Mouse (Mus musculus) naive thymus-derived CD4-positive, alpha-beta T cell, adult 2 months (primary cell): ENCODE data around the gene Ddo.

Experiments
- DNase-seq: peaks from one replicate; pipeline ENCODE4 v3.0.0-alpha.2; 2011; ENCODE audit warnings: low read depth

The Ddo gene

GRCm38 (mm10) chr10:40665270-40665669 lies 35.5 kb downstream of the Ddo start:
- DNase-seq: no peak

GRCm38 (mm10) chr10:40666943-40667342 lies 37.1 kb downstream of the Ddo start:
- no peak for DNase-seq

- no peak for DNase-seq
These were observed 38.8 kb downstream of the Ddo start for GRCm38 (mm10) chr10:40668640-40669039.

GRCm38 (mm10) chr10:40672587-40673296 lies 42.9 kb downstream of the Ddo start:
- DNase-seq: no peak

GRCm38 (mm10) chr10:40673297-40673665 lies 43.5 kb downstream of the Ddo start:
- DNase-seq: no peak

GRCm38 (mm10) chr10:40674151-40674550 lies 44.3 kb downstream of the Ddo start:
- DNase-seq: no peak

- DNase-seq: no peak
These were observed 46.1 kb downstream of the Ddo start for GRCm38 (mm10) chr10:40675921-40676320.

GRCm38 (mm10) chr10:40678477-40678876 lies 48.7 kb downstream of the Ddo start:
- DNase-seq: no peak

- DNase-seq: no peak
These were observed 52.7 kb downstream of the Ddo start for GRCm38 (mm10) chr10:40682470-40682869.

- DNase-seq: no peak
These were observed 53.5 kb downstream of the Ddo start, which contains the start of gene Mettl24 for GRCm38 (mm10) chr10:40683092-40683867. TSS of gene Mettl24 (plus strand) at chr10:40683282.

GRCm38 (mm10) chr10:40683868-40684253 lies 54.0 kb downstream of the Ddo start:
- no peak for DNase-seq

GRCm38 (mm10) chr10:40684326-40684725 lies 54.5 kb downstream of the Ddo start:
- no peak for DNase-seq

GRCm38 (mm10) chr10:40685641-40686040 lies 55.8 kb downstream of the Ddo start:
- DNase-seq: no peak

- no peak for DNase-seq
These were observed 57.2 kb downstream of the Ddo start for GRCm38 (mm10) chr10:40686976-40687375.

- no peak for DNase-seq
These were observed 57.6 kb downstream of the Ddo start for GRCm38 (mm10) chr10:40687407-40687806.

- no peak for DNase-seq
These were observed 58.5 kb downstream of the Ddo start for GRCm38 (mm10) chr10:40688266-40688665.

GRCm38 (mm10) chr10:40688873-40689272 lies 59.1 kb downstream of the Ddo start:
- no peak for DNase-seq

- no peak for DNase-seq
These were observed 68.8 kb downstream of the Ddo start for GRCm38 (mm10) chr10:40698652-40699051.

- DNase-seq: no peak
These were observed 81.3 kb downstream of the Ddo start for GRCm38 (mm10) chr10:40711127-40711526.

GRCm38 (mm10) chr10:40713018-40713608 lies 83.3 kb downstream of the Ddo start:
- DNase-seq: peak; percentile 7

- no peak for DNase-seq
These were observed 84.0 kb downstream of the Ddo start for GRCm38 (mm10) chr10:40713829-40714228.

- no peak for DNase-seq
These were observed 85.3 kb downstream of the Ddo start for GRCm38 (mm10) chr10:40715151-40715550.

- DNase-seq: no peak
These were observed 86.5 kb downstream of the Ddo start for GRCm38 (mm10) chr10:40716296-40716695.
